Mouse (Mus musculus): ENCODE measurements around the gene Epm2aip1. TPM values are rescaled to one million over a fixed set of nuclear protein-coding genes. Genes with fewer than 3 reads are reported as not detected.
A peak's percentile ranks its signal among the peaks of the same experiment; 100 is the strongest.

Gene Epm2aip1
- polyA plus RNA-seq, 1 experiment from 2014 or later: 26.5 TPM

- Histone ChIP-seq H3K36me3 (ENCODE audit: insufficient read depth, low read length) (peaks cover 67% of the 10 kb centered on the region), H3K9ac (replicated peaks; ENCODE audit: low read length) (no peak overlapping the region), H3K27me3 (ENCODE audit: insufficient read depth, low read length) (no peaks in the 10 kb centered on the region), H3K4me1 (ENCODE audit: insufficient read depth, low read length) (no peaks in the 10 kb centered on the region), H3K4me3 (ENCODE audit: low read length) (no peak overlapping the region), H3K27ac (ENCODE audit: low read length) (no peak overlapping the region), H3K4me2 (replicated peaks; ENCODE audit: low read depth, low read length) (no peak overlapping the region), H3K9me3 (ENCODE audit: low read length) (no peaks in the 10 kb centered on the region)
- 29% methylated on average over 1 of the region's 1 CpGs for WGBS
- no peak for ATAC-seq (ENCODE audit: low FRiP score, low TSS enrichment)
These were observed 11.3 kb upstream of the Epm2aip1 start for GRCm38 (mm10) chr9:111260360-111260985.

- Histone ChIP-seq H3K27me3 (ENCODE audit: insufficient read depth, low read length) (no peaks in the 10 kb centered on the region), H3K4me1 (ENCODE audit: insufficient read depth, low read length) (no peaks in the 10 kb centered on the region), H3K9me3 (ENCODE audit: low read length) (no peaks in the 10 kb centered on the region), H3K36me3 (ENCODE audit: insufficient read depth, low read length) (peaks cover 65% of the 10 kb centered on the region), H3K4me2 (replicated peaks; ENCODE audit: low read depth, low read length) (no peak overlapping the region), H3K27ac (ENCODE audit: low read length) (no peak overlapping the region), H3K9ac (replicated peaks; ENCODE audit: low read length) (no peak overlapping the region), H3K4me3 (ENCODE audit: low read length) (no peak overlapping the region)
- WGBS: 90% methylated on average over 4 of the region's 4 CpGs
- ATAC-seq (ENCODE audit: low FRiP score, low TSS enrichment): no peak
These were observed 10.4 kb upstream of the Epm2aip1 start for GRCm38 (mm10) chr9:111261356-111261755.

DNA sequence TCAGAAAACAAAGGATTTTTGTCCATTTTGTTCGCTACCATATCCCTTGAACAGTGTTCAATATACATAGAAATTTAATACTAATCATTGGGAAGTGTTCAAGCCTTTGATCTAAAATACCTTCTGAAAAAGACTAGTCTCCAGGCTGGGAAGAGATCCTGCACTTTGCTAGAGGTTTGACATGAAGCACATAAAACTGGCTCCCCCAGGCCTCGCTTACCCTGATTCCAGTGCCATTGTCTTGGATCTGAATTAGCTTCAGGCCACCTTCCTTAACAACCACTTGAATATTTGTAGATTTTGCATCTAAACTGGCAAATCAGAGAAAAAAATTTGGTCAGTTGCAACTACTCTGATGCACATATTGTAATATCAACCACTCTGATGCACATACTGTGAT lies 3.7 kb upstream of the Epm2aip1 start:
- ATAC-seq (ENCODE audit: low FRiP score, low TSS enrichment): no peak
- Histone ChIP-seq H3K36me3 (ENCODE audit: insufficient read depth, low read length) (peaks cover 30% of the 10 kb centered on the region), H3K9ac (replicated peaks; ENCODE audit: low read length) (no peak overlapping the region), H3K4me3 (ENCODE audit: low read length) (no peak overlapping the region), H3K4me2 (replicated peaks; ENCODE audit: low read depth, low read length) (no peak overlapping the region), H3K4me1 (ENCODE audit: insufficient read depth, low read length) (peaks cover 11% of the 10 kb centered on the region), H3K27ac (ENCODE audit: low read length) (no peak overlapping the region), H3K9me3 (ENCODE audit: low read length) (no peaks in the 10 kb centered on the region), H3K27me3 (ENCODE audit: insufficient read depth, low read length) (no peaks in the 10 kb centered on the region)
- WGBS: 98% methylated on average over 2 of the region's 2 CpGs

- peak overlapping the region; percentile 94 for H3K27ac ChIP-seq (ENCODE audit: low read length)
- H3K4me1 ChIP-seq (ENCODE audit: insufficient read depth, low read length): peaks cover 31% of the 10 kb centered on the region
- H3K4me2 ChIP-seq (replicated peaks; ENCODE audit: low read depth, low read length): peak overlapping the region; percentile 69
- H3K36me3 ChIP-seq (ENCODE audit: insufficient read depth, low read length): peaks cover 11% of the 10 kb centered on the region; the same call in 1 of the 2 replicates
- H3K27me3 ChIP-seq (ENCODE audit: insufficient read depth, low read length): no peaks in the 10 kb centered on the region
- H3K9me3 ChIP-seq (ENCODE audit: low read length): no peaks in the 10 kb centered on the region
- peak overlapping the region; percentile 83 for H3K9ac ChIP-seq (replicated peaks; ENCODE audit: low read length)
- peak overlapping the region; percentile 74 for H3K4me3 ChIP-seq (ENCODE audit: low read length)
- ATAC-seq (ENCODE audit: low FRiP score, low TSS enrichment): no peak
- 13% methylated on average over 5 of the region's 5 CpGs for WGBS
These were observed 1.1 kb upstream of the Epm2aip1 start for GRCm38 (mm10) chr9:111270606-111271005.

DNA sequence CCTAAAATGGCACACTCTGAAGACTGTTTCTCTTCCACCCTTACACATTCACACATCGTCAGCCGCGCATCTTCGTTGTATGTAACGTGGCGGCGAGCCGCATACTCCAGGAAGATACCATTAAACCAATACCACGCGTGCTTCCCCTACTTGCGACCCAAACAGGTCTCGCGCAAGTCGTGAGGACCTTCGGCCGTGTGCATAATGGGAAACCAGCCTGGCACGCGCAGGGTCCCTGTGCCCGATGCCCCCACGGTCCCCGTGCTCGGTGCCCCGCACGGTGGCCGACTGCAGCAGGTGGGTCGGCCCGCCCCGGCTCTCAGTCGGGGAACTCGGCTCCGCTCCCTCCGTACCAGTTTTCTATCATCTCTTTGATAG lies 684 bp upstream of the Epm2aip1 start:
- peak overlapping the region; percentile 74 for H3K4me3 ChIP-seq (ENCODE audit: low read length)
- H3K4me1 ChIP-seq (ENCODE audit: insufficient read depth, low read length): peaks cover 36% of the 10 kb centered on the region
- no peaks in the 10 kb centered on the region for H3K27me3 ChIP-seq (ENCODE audit: insufficient read depth, low read length)
- WGBS: under 1% methylated on average over 32 of the region's 32 CpGs
- peak overlapping the region; percentile 83 for H3K9ac ChIP-seq (replicated peaks; ENCODE audit: low read length)
- ATAC-seq (ENCODE audit: low FRiP score, low TSS enrichment): peak; percentile 70
- H3K27ac ChIP-seq (ENCODE audit: low read length): peak overlapping the region; percentile 94
- H3K36me3 ChIP-seq (ENCODE audit: insufficient read depth, low read length): peaks cover 11% of the 10 kb centered on the region; the same call in 1 of the 2 replicates
- no peaks in the 10 kb centered on the region for H3K9me3 ChIP-seq (ENCODE audit: low read length)
- peak overlapping the region; percentile 69 for H3K4me2 ChIP-seq (replicated peaks; ENCODE audit: low read depth, low read length)

DNA sequence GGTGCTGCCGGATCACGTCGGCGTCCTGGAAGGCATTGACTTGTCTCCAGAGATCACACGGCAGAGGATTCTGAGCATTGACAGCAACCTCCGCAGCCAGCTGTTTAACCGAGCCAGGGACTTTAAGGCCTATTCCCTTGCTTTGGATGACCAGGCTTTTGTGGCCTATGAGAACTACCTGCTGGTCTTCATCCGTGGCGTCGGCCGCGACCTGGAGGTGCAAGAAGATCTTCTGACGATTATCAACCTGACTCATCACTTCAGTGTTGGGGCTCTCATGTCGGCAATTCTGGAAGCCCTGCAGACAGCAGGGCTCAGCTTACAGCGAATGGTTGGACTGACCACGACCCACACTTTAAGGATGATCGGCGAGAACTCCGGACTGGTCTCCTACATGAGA lies 627 bp downstream of the Epm2aip1 start:
- H3K27ac ChIP-seq (ENCODE audit: low read length): peak overlapping the region; percentile 93

DNA sequence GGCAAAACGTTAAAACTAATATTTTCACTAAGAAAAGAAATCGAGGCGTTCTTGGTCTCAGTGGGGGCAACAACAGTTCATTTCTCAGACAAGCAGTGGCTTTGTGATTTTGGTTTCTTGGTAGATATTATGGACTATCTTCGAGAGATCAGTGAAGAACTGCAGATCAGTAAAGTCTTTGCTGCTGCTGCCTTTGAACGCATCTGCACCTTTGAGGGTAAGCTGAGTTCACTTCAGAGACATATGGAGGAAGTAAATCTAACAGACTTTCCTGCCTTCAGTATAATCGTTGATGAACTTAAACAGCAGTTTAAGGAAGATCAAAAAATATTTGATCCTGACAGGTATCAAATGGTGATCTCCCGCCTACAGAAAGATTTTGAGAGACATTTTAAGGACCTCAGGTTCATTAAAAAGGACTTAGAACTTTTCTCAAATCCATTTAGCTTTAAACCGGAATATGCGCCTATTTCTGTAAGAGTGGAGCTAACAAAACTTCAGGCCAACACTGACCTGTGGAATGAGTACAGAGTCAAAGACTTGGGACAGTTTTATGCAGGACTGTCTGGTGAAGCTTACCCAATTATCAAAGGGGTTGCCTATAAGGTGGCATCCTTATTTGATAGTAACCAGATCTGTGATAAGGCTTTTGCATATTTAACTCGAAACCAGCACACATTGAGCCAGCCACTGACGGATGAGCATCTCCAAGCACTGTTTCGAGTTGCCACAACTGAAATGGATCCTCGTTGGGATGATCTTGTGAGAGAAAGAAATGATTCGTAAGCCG lies 1.5 kb downstream of the Epm2aip1 start:
- H3K9me3 ChIP-seq (ENCODE audit: low read length): no peaks in the 10 kb centered on the region
- 59% methylated on average over 15 of the region's 15 CpGs for WGBS
- peak overlapping the region; percentile 76 for H3K4me2 ChIP-seq (replicated peaks; ENCODE audit: low read depth, low read length)
- peaks cover 38% of the 10 kb centered on the region for H3K4me1 ChIP-seq (ENCODE audit: insufficient read depth, low read length)
- no peak overlapping the region for H3K27ac ChIP-seq (ENCODE audit: low read length)
- no peaks in the 10 kb centered on the region for H3K27me3 ChIP-seq (ENCODE audit: insufficient read depth, low read length)
- peaks cover 11% of the 10 kb centered on the region; the same call in 1 of the 2 replicates for H3K36me3 ChIP-seq (ENCODE audit: insufficient read depth, low read length)
- H3K9ac ChIP-seq (replicated peaks; ENCODE audit: low read length): peak overlapping the region; percentile 87
- ATAC-seq (ENCODE audit: low FRiP score, low TSS enrichment): no peak
- H3K4me3 ChIP-seq (ENCODE audit: low read length): peak overlapping the region; percentile 74

More for the DNA sequence above, 627 bp downstream of the Epm2aip1 start:
- 5% methylated on average over 19 of the region's 19 CpGs for WGBS
- Histone ChIP-seq H3K4me2 (replicated peaks; ENCODE audit: low read depth, low read length) (peak overlapping the region; percentile 76), H3K36me3 (ENCODE audit: insufficient read depth, low read length) (peaks cover 7% of the 10 kb centered on the region; the same call in 1 of the 2 replicates), H3K9ac (replicated peaks; ENCODE audit: low read length) (peak overlapping the region; percentile 87), H3K27me3 (ENCODE audit: insufficient read depth, low read length) (no peaks in the 10 kb centered on the region), H3K4me1 (ENCODE audit: insufficient read depth, low read length) (peaks cover 38% of the 10 kb centered on the region), H3K9me3 (ENCODE audit: low read length) (no peaks in the 10 kb centered on the region), H3K4me3 (ENCODE audit: low read length) (peak overlapping the region; percentile 74)
- no peak for ATAC-seq (ENCODE audit: low FRiP score, low TSS enrichment)

GRCm38 (mm10) chr9:111273958-111274357 lies 2.2 kb downstream of the Epm2aip1 start:
- no peak for ATAC-seq (ENCODE audit: low FRiP score, low TSS enrichment)
- Histone ChIP-seq H3K9ac (replicated peaks; ENCODE audit: low read length) (no peak overlapping the region), H3K27me3 (ENCODE audit: insufficient read depth, low read length) (no peaks in the 10 kb centered on the region), H3K4me3 (ENCODE audit: low read length) (peak overlapping the region; percentile 10; the same call in 1 of the 2 replicates), H3K36me3 (ENCODE audit: insufficient read depth, low read length) (peaks cover 17% of the 10 kb centered on the region), H3K4me2 (replicated peaks; ENCODE audit: low read depth, low read length) (peak overlapping the region; percentile 76), H3K27ac (ENCODE audit: low read length) (no peak overlapping the region), H3K4me1 (ENCODE audit: insufficient read depth, low read length) (peaks cover 38% of the 10 kb centered on the region), H3K9me3 (ENCODE audit: low read length) (no peaks in the 10 kb centered on the region)
- 60% methylated on average over 1 of the region's 1 CpGs for WGBS

GRCm38 (mm10) chr9:111275156-111275555 lies 3.4 kb downstream of the Epm2aip1 start:
- Histone ChIP-seq H3K9ac (replicated peaks; ENCODE audit: low read length) (0 out of 2 replicates have a peak overlapping the region, but pooled peaks have one; percentile 26), H3K4me2 (replicated peaks; ENCODE audit: low read depth, low read length) (peak overlapping the region; percentile 46), H3K4me3 (ENCODE audit: low read length) (peak overlapping the region; percentile 27), H3K4me1 (ENCODE audit: insufficient read depth, low read length) (peaks cover 35% of the 10 kb centered on the region), H3K9me3 (ENCODE audit: low read length) (no peaks in the 10 kb centered on the region), H3K27me3 (ENCODE audit: insufficient read depth, low read length) (no peaks in the 10 kb centered on the region), H3K36me3 (ENCODE audit: insufficient read depth, low read length) (peaks cover 20% of the 10 kb centered on the region), H3K27ac (ENCODE audit: low read length) (no peak overlapping the region)
- ATAC-seq (ENCODE audit: low FRiP score, low TSS enrichment): no peak
- 19% methylated on average over 1 of the region's 1 CpGs for WGBS

DNA sequence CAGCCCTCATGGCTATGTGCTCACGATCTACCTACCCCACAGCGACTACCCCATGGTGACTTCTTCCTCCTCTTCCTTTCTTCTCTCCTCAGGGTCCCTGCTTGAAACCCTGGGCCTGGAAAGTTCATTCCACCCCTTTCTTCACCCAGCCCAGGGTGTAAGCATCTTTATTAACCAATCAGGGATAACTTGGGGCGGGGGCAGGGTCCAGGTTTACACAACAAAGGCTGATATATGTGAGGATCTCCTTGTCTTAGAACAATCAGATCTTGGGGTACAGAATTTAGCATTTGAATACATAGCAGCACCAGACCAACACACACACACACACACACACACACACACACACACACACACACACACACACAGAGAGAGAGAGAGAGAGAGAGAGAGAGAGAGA lies 13.3 kb downstream of the Epm2aip1 start:
- ATAC-seq (ENCODE audit: low FRiP score, low TSS enrichment): no peak
- Histone ChIP-seq H3K9me3 (ENCODE audit: low read length) (no peaks in the 10 kb centered on the region), H3K9ac (replicated peaks; ENCODE audit: low read length) (no peak overlapping the region), H3K36me3 (ENCODE audit: insufficient read depth, low read length) (no peaks in the 10 kb centered on the region), H3K27me3 (ENCODE audit: insufficient read depth, low read length) (no peaks in the 10 kb centered on the region), H3K4me2 (replicated peaks; ENCODE audit: low read depth, low read length) (no peak overlapping the region), H3K27ac (ENCODE audit: low read length) (no peak overlapping the region), H3K4me1 (ENCODE audit: insufficient read depth, low read length) (peaks cover 7% of the 10 kb centered on the region), H3K4me3 (ENCODE audit: low read length) (no peak overlapping the region)
- 44% methylated on average over 3 of the region's 3 CpGs for WGBS

All from kidney, embryonic 16.5 days (tissue).